Mouse (Mus musculus) heart, adult 2 months (tissue): ENCODE data around the gene Lrrc8b.

Experiments used
- CTCF ChIP-seq: fragments of 200-600 bp; IDR thresholded peaks from 2 replicates; pipeline ENCODE4 v1.8.1; 2022; ENCODE audit warnings: antibody characterized with exemption, mild to moderate bottlenecking, moderate library complexity
- EP300 ChIP-seq: fragments of 200-500 bp; IDR thresholded peaks from 2 replicates; pipeline ENCODE4 v1.6.1; 2011; ENCODE audit warnings: low read depth, low read length, control low read depth; ENCODE audit not compliant: insufficient read depth
- POLR2A ChIP-seq: fragments of 200-500 bp; IDR thresholded peaks from 2 replicates; pipeline ENCODE4 v1.6.1; 2011; ENCODE audit warnings: mild to moderate bottlenecking, low read depth, low read length, control low read depth; ENCODE audit not compliant: insufficient read depth

DNA sequence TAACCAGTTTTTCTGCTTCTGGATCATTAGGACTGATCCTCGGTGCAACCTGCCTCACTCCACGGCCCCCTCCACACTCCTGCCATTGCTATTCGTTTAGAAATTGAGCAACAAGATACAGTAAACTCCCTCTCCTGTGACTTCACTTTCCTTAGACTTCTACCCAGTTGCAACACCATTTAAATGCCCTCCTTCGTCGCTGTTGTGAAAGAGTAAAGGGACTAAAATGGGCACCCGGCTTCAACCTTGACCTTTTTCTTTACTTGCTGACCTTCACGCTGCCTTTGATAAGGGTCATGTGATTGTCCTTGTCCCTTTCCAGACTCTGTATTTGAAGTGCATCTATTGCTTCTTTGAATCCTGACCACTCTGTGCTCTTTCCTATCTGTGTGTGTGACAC is 2.8 kb downstream of the Lrrc8b start:
- TF ChIP-seq CTCF (no peak), POLR2A (no peak), EP300 (no peak)
